Mouse (Mus musculus): ENCODE measurements around the gene Desi1.

- TF ChIP-seq POLR2A (IDR thresholded peaks at IDR 0.05; ENCODE audit: borderline replicate concordance, low read depth, low read length): no peak
- no peak for TF ChIP-seq CTCF (IDR thresholded peaks at IDR 0.05; ENCODE audit: low read depth, low read length)
Measured at GRCm38 (mm10) chr15:82035904-82036689, 2.4 kb upstream of the Desi1 start.

All from bone marrow macrophage, adult 2 months (primary cell).